Mouse (Mus musculus): Measurements from ENCODE around the gene Dctn1.

Gene Dctn1

GRCm38 (mm10) chr6:83172240-83172920 lies 6.7 kb downstream of the Dctn1 start:
- no peak for DNase-seq

GRCm38 (mm10) chr6:83175996-83176395 lies 10.3 kb downstream of the Dctn1 start:
- no peak for DNase-seq

GRCm38 (mm10) chr6:83179390-83180117 lies 13.8 kb downstream of the Dctn1 start:
- no peak for DNase-seq

GRCm38 (mm10) chr6:83180605-83181004 lies 14.9 kb downstream of the Dctn1 start:
- no peak for DNase-seq

- DNase-seq: no peak
Observed at GRCm38 (mm10) chr6:83184858-83185435, 19.2 kb downstream of the Dctn1 start.

GRCm38 (mm10) chr6:83185895-83186861 lies 20.5 kb downstream of the Dctn1 start:
- peak; percentile 59 for DNase-seq

GRCm38 (mm10) chr6:83186946-83187345 lies 21.2 kb downstream of the Dctn1 start:
- no peak for DNase-seq

- DNase-seq: peak; percentile 38
Observed at GRCm38 (mm10) chr6:83193571-83193970, 27.9 kb downstream of the Dctn1 start.

GRCm38 (mm10) chr6:83197345-83198004 lies 31.8 kb downstream of the Dctn1 start:
- DNase-seq: no peak

GRCm38 (mm10) chr6:83203320-83203719 lies 37.6 kb downstream of the Dctn1 start:
- DNase-seq: no peak

- no peak for DNase-seq
Observed at GRCm38 (mm10) chr6:83205851-83206250, 40.1 kb downstream of the Dctn1 start.

GRCm38 (mm10) chr6:83206321-83206720 lies 40.6 kb downstream of the Dctn1 start:
- DNase-seq: no peak

- no peak for DNase-seq
Observed at GRCm38 (mm10) chr6:83207361-83208049, 41.8 kb downstream of the Dctn1 start.

- no peak for DNase-seq
Observed at GRCm38 (mm10) chr6:83208050-83208400, 42.3 kb downstream of the Dctn1 start.

GRCm38 (mm10) chr6:83210495-83210894 lies 44.8 kb downstream of the Dctn1 start:
- no peak for DNase-seq

GRCm38 (mm10) chr6:83211526-83211925 lies 45.8 kb downstream of the Dctn1 start:
- no peak for DNase-seq

GRCm38 (mm10) chr6:83215002-83215666 lies 49.4 kb downstream of the Dctn1 start:
- DNase-seq: peak; percentile 64

- no peak for DNase-seq
Observed at GRCm38 (mm10) chr6:83219814-83220213, 54.1 kb downstream of the Dctn1 start, which contains the start of gene Slc4a5. TSS of gene Slc4a5 (plus strand) at chr6:83219828.

- no peak for DNase-seq
Observed at GRCm38 (mm10) chr6:83231486-83231885, 65.8 kb downstream of the Dctn1 start.

GRCm38 (mm10) chr6:83233306-83233705 lies 67.6 kb downstream of the Dctn1 start:
- no peak for DNase-seq

GRCm38 (mm10) chr6:83234280-83234741 lies 68.6 kb downstream of the Dctn1 start:
- DNase-seq: no peak
